Mouse (Mus musculus) liver, embryonic 14.5 days (tissue): ENCODE data around the gene Fars2. TPM values are rescaled to one million over a fixed set of nuclear protein-coding genes. Genes with fewer than 3 reads are reported as not detected.

Experiments used
- ATAC-seq: fragments of 200-750 bp; cut with Nextera tagmentation; 2 replicates; pipeline ENCODE4 v1.8.0; 2017; ENCODE audit warnings: moderate number of reproducible peaks, mild to moderate bottlenecking, moderate library complexity; ENCODE audit not compliant: insufficient read depth
- DNase-seq, 3 experiments: peaks; one replicate each; pipeline ENCODE4 v3.0.0-alpha.2; 2012 to 2013; ENCODE audit warnings: low read depth in 3 of 3, low spot score in 3 of 3
- H3K27ac ChIP-seq: fragments of 300-500 bp; sonication (generic); 2 replicates; pipeline ENCODE4 v1.5.1; 2014; ENCODE audit warnings: moderate library complexity, mild to moderate bottlenecking, control low read depth, inconsistent platforms
- H3K27me3 ChIP-seq: fragments of 300-500 bp; sonication (generic); 2 replicates; pipeline ENCODE4 v1.6.1; 2014; ENCODE audit warnings: mild to moderate bottlenecking, low read length, moderate library complexity; ENCODE audit not compliant: control insufficient read depth, insufficient read depth
- H3K36me3 ChIP-seq: fragments of 300-500 bp; sonication (generic); replicated peaks from 2 replicates; pipeline ENCODE4 v1.6.1; 2014; ENCODE audit warnings: low read depth; ENCODE audit not compliant: control insufficient read depth, insufficient read depth
- H3K4me1 ChIP-seq, 2 experiments: fragments of 200-500 bp in 1 of 2; fragments of 300-500 bp in 1 of 2; sonication (generic) in 1 of 2; replicated peaks; 2 replicates each; pipeline ENCODE4 v1.6.1; 2012 to 2014; ENCODE audit warnings: antibody characterized with exemption in 1 of 2, inconsistent platforms in 1 of 2, low read length in 1 of 2; ENCODE audit not compliant: control insufficient read depth in 2 of 2, insufficient read depth in 2 of 2
- H3K4me2 ChIP-seq: fragments of 300-500 bp; sonication (generic); 2 replicates; pipeline ENCODE4 v1.6.1; 2014; ENCODE audit warnings: low read depth, mild to moderate bottlenecking, control low read depth, moderate library complexity
- H3K4me3 ChIP-seq, 2 experiments: fragments of 200-500 bp in 1 of 2; fragments of 300-500 bp in 1 of 2; sonication (generic) in 1 of 2; 2 replicates each; pipeline ENCODE4 v1.5.1; 2012 to 2014; ENCODE audit warnings: low read depth in 2 of 2, low read length in 2 of 2, mild to moderate bottlenecking in 2 of 2, control low read depth in 1 of 2, inconsistent platforms in 1 of 2, moderate library complexity in 1 of 2; ENCODE audit not compliant: insufficient read depth in 1 of 2
- H3K9ac ChIP-seq: fragments of 300-500 bp; sonication (generic); replicated peaks from 2 replicates; pipeline ENCODE4 v1.6.1; 2014; ENCODE audit warnings: mild to moderate bottlenecking, control low read depth, moderate library complexity
- H3K9me3 ChIP-seq: fragments of 300-500 bp; sonication (generic); 2 replicates; pipeline ENCODE4 v1.6.1; 2016; ENCODE audit warnings: low read length, mixed read lengths; ENCODE audit not compliant: control insufficient read depth
- CTCF ChIP-seq: IDR thresholded peaks from 2 replicates; pipeline ENCODE4 v1.5.1; 2016; ENCODE audit warnings: antibody characterized with exemption, low read depth, control low read depth
- EP300 ChIP-seq: IDR thresholded peaks from 2 replicates; pipeline ENCODE4 v1.6.1; 2016; ENCODE audit warnings: antibody characterized with exemption, low read depth
- WGBS: fragments of 180-500 bp; shearing (Covaris S2); extraction: QIAGEN DNeasy Blood & Tissue Kit; methylation state at CpG from one replicate; pipeline ENCODE4 v1.1.7; 2014; ENCODE audit not compliant: insufficient replicate concordance; 5-methylcytosine and 5-hydroxymethylcytosine counted together
- polyA plus RNA-seq, 2 experiments: library from polyadenylated mRNA; depleted of rRNA in 1 of 2; stranded (reverse) in 1 of 2; unstranded in 1 of 2; fragments of >200 nt; fragmentation: Nextera tagmentation in 1 of 2; extraction: Ambion mirVana in 1 of 2; gene quantifications; 2 replicates each; pipeline versions ENCODE4 v1.2.1 to v1.2.3; 2012 to 2014

Gene Fars2
- polyA plus RNA-seq, 2 experiments: 18.8 to 23.0 TPM

DNA sequence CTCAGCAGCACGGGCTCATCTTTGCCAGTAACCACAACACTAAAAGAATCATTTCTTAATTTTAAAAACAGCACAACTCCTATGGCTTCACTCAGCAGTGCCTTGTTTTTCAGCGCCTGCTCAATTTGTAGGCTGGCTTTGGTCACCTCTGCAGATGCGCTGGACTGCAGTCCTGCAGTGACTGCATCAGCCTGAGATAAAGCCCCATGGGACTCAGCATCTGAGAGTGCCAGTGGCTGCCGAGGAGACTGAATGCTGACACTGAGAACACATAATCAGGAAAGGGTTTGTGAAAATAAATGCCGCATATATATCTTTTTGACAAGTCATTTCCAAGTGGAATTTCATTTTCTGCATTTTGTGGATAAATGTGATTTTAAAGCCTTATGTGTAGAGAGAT, 268.9 kb downstream of the Fars2 start:
- no peak overlapping the region for H3K9ac ChIP-seq
- H3K4me3 ChIP-seq: no peak overlapping the region
- H3K9me3 ChIP-seq: no peaks in the 10 kb centered on the region
- 77% methylated on average over 5 of the region's 5 CpGs for WGBS
- ATAC-seq (no peak), DNase-seq (no peak)
- TF ChIP-seq EP300 (no peak), CTCF (no peak)
- H3K36me3 ChIP-seq: no peaks in the 10 kb centered on the region
- no peak overlapping the region for H3K4me2 ChIP-seq
- no peak overlapping the region for H3K27ac ChIP-seq
- 0 out of 4 replicates have a peak, but pooled peaks cover 0 to 4% of the 10 kb centered on the region in 2 experiments for H3K4me1 ChIP-seq
- no peaks in the 10 kb centered on the region for H3K27me3 ChIP-seq

DNA sequence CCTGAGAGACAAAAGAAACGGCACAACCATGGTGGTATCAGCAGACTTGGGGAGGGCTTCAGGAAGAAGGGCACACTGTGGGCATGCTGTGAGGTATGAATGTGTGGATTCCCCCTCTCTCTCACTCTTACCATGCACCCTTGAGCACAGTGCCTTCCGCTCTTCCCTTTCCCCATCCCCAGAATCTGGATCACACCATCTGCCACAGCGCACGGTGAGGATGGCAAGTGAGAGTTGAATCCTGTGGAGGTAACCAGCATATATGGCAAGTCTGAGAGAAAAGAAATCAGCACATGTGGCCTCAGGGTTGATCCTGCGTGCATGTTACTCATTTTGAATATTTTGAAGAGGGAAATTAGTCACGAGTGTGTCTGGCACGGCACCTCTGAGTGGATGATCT, 274.7 kb downstream of the Fars2 start:
- Histone ChIP-seq H3K36me3 (no peaks in the 10 kb centered on the region), H3K9ac (no peak overlapping the region), H3K4me1 (no peaks in the 10 kb centered on the region; a peak in 1 of 4 replicates), H3K9me3 (no peaks in the 10 kb centered on the region), H3K4me2 (no peak overlapping the region), H3K27me3 (no peaks in the 10 kb centered on the region), H3K27ac (no peak overlapping the region), H3K4me3 (no peak overlapping the region)
- TF ChIP-seq CTCF (no peak), EP300 (no peak)
- no peak for DNase-seq
- WGBS: 78% methylated on average over 7 of the region's 7 CpGs
- no peak for ATAC-seq

DNA sequence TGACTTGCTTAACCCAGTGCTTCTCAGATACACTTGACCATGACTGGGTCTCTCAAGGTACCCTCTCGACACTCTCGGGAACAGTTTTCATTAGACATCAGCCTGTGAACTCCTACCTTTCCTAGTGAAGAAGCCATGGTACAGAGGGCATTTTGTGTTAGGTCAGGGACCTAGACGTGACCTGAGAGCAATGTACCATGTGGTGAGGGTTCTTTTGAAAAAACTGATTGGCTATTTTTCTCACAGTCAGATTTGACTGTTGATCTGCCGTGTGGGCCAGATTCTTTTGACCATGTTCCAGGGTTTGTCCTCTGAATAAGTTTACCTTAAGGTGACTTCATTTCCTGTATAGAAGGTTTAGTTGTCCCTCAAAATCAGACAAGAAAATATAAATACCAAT, 275.5 kb downstream of the Fars2 start:
- no peak for DNase-seq
- no peaks in the 10 kb centered on the region for H3K36me3 ChIP-seq
- no peak overlapping the region for H3K9ac ChIP-seq
- TF ChIP-seq EP300 (no peak), CTCF (no peak)
- no peaks in the 10 kb centered on the region for H3K9me3 ChIP-seq
- H3K4me2 ChIP-seq: no peak overlapping the region
- no peaks in the 10 kb centered on the region; a peak in 1 of 4 replicates for H3K4me1 ChIP-seq
- H3K27ac ChIP-seq: no peak overlapping the region
- H3K27me3 ChIP-seq: no peaks in the 10 kb centered on the region
- ATAC-seq: no peak
- no peak overlapping the region for H3K4me3 ChIP-seq
- WGBS: 71% methylated on average over 4 of the region's 4 CpGs

DNA sequence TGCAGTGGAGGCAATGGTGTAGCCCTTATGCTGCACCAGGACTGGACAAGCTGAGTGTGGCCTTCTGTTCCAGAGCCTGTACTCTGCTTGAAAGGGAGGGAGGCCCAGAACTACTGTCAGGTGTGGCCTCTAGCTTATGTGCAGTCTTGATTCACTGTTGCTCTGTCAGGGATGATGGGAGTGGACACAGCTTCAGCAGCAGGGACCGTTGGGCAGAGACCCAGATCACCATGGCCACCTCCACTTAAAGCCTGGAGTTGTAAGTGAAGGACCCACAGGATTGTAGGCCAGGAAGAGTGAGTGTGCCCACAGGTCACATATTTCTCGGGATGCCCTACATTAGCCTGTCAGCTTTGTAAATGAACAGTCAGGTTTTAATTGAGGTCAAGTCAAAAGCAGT, 283.8 kb downstream of the Fars2 start:
- Histone ChIP-seq H3K9me3 (no peaks in the 10 kb centered on the region), H3K27me3 (no peaks in the 10 kb centered on the region), H3K36me3 (no peaks in the 10 kb centered on the region), H3K9ac (no peak overlapping the region), H3K27ac (no peak overlapping the region), H3K4me3 (no peak overlapping the region), H3K4me1 (no peaks in the 10 kb centered on the region), H3K4me2 (no peak overlapping the region)
- DNase-seq (no peak), ATAC-seq (no peak)
- WGBS: 65% methylated on average over 2 of the region's 2 CpGs
- no peak for TF ChIP-seq CTCF
- no peak for TF ChIP-seq EP300

GRCm38 (mm10) chr13:36413276-36413675, 296.1 kb downstream of the Fars2 start:
- DNase-seq (no peak), ATAC-seq (no peak)
- TF ChIP-seq CTCF (no peak), EP300 (no peak)
- Histone ChIP-seq H3K9me3 (no peaks in the 10 kb centered on the region), H3K27me3 (no peaks in the 10 kb centered on the region), H3K36me3 (no peaks in the 10 kb centered on the region), H3K4me1 (no peaks in the 10 kb centered on the region), H3K9ac (no peak overlapping the region), H3K4me2 (no peak overlapping the region), H3K27ac (no peak overlapping the region), H3K4me3 (no peak overlapping the region)
- WGBS: 38% methylated on average over 1 of the region's 1 CpGs

GRCm38 (mm10) chr13:36415176-36415575, 298.0 kb downstream of the Fars2 start:
- H3K9ac ChIP-seq: no peak overlapping the region
- DNase-seq (no peak), ATAC-seq (no peak)
- H3K27me3 ChIP-seq: no peaks in the 10 kb centered on the region
- no peaks in the 10 kb centered on the region for H3K4me1 ChIP-seq
- H3K9me3 ChIP-seq: no peaks in the 10 kb centered on the region
- no peak overlapping the region for H3K4me2 ChIP-seq
- WGBS: 64% methylated on average over 1 of the region's 1 CpGs
- no peak overlapping the region for H3K4me3 ChIP-seq
- H3K27ac ChIP-seq: no peak overlapping the region
- TF ChIP-seq EP300 (no peak), CTCF (no peak)
- no peaks in the 10 kb centered on the region for H3K36me3 ChIP-seq
